Mouse (Mus musculus): ENCODE data around the gene Pmel. TPM values are rescaled to one million over a fixed set of nuclear protein-coding genes. Genes with fewer than 3 reads are reported as not detected.
A peak's percentile ranks its signal among the peaks of the same experiment; 100 is the strongest.
"Not testable (repeated sequence)": the region's sequence is repeated elsewhere in the genome, so short reads cannot be mapped to it uniquely, and the experiment has no call there.

Pmel gene
- total and polyA plus RNA-seq, 3 experiments, result 5.3 to 9.4 (median 7.1) TPM

GRCm38 (mm10) chr10:128725466-128725865 is 21.5 kb downstream of the Pmel start:
- TF ChIP-seq ZNF384 (IDR thresholded peaks at IDR 0.05; ENCODE audit: low read depth, low read length), result peak; percentile 64
- not testable (repeated sequence) for DNase-seq (ENCODE audit: extremely low read depth)

DNA sequence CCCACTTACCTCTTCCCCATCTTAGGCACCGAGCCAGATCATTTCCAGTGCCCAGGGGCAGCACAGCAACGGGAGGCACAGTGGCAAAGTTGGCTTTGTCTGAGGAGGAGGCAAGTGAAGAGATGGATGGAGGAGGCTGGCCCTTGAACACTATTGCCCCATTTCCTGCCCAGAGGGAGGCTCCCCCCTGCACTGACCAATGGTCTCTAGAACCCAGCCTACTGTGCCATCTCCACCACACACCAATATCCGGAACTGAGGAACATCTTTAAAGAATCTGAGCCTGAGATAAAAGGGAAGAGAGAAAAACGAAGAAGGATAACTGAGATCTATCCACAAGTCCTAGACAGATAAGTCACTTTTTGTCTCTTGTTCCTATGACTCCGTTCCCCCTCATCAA is 24.1 kb downstream of the Pmel start:
- Histone ChIP-seq H3K4me2 (ENCODE audit: insufficient read depth, low read depth, poor library complexity, severe bottlenecking) (no peak overlapping the region), H3K9me3 (replicated peaks; ENCODE audit: low read length) (peaks cover 4% of the 10 kb centered on the region), H3K4me1 (ENCODE audit: control insufficient read depth in 1 of 2, insufficient read depth in 2 of 2) (peaks cover 2 to 10% of the 10 kb centered on the region in 2 experiments; a peak in 3 of 4 replicates), H3K36me3 (replicated peaks in 1 of 2; ENCODE audit: control insufficient read depth in 1 of 2, insufficient read depth in 1 of 2, low read length in 1 of 2) (peaks cover 8 to 46% of the 10 kb centered on the region in 2 experiments), H3K4me3 (replicated peaks in 1 of 3; ENCODE audit: low read depth in 2 of 3, low read length in 2 of 3, poor library complexity in 1 of 3) (no peak overlapping the region), H3K9ac (ENCODE audit: insufficient read depth, low read depth) (no peak overlapping the region), H3K27me3 (replicated peaks) (no peaks in the 10 kb centered on the region), H3K79me2 (replicated peaks; ENCODE audit: control insufficient read depth, extremely low read depth, insufficient read depth, poor library complexity, severe bottlenecking) (no peaks in the 10 kb centered on the region), H3K27ac (ENCODE audit: insufficient read depth, low read depth) (no peak overlapping the region)
- no peak for TF ChIP-seq MAX (IDR thresholded peaks at IDR 0.05; ENCODE audit: low read length)
- TF ChIP-seq GABPA (IDR thresholded peaks at IDR 0.05; ENCODE audit: insufficient replicate concordance, low read depth, low read length), result no peak
- TF ChIP-seq E2F4 (IDR thresholded peaks at IDR 0.05; ENCODE audit: insufficient replicate concordance, low read depth, low read length), result no peak
- no peak for TF ChIP-seq ZC3H11A (IDR thresholded peaks at IDR 0.05; ENCODE audit: low read depth, low read length)
- TF ChIP-seq ZKSCAN1 (IDR thresholded peaks at IDR 0.05; ENCODE audit: borderline replicate concordance, low read depth, low read length), result no peak
- no peak for TF ChIP-seq ETS1 (conservative IDR thresholded peaks at IDR 0.05; ENCODE audit: low read depth, low read length)
- in situ Hi-C loops (cut with MboI; ENCODE audit: low pct_ligation_motif_present, low pct_unique_long_range_greater_than_20kb, low sequenced_read_pairs), result no loop called here
- dilution Hi-C loops (cut with MboI; ENCODE audit: extremely low pct_ligation_motif_present, extremely low pct_unique_long_range_greater_than_20kb, low sequenced_read_pairs), result no loop called here
- DNase-seq (ENCODE audit: extremely low read depth), result no peak

More at GRCm38 (mm10) chr10:128725466-128725865, 21.5 kb downstream of the Pmel start:
- dilution Hi-C loops (cut with MboI; ENCODE audit: extremely low pct_ligation_motif_present, extremely low pct_unique_long_range_greater_than_20kb, low sequenced_read_pairs); H3K4me3 ChIP-seq (replicated peaks in 1 of 3; ENCODE audit: low read depth in 2 of 3, low read length in 2 of 3, poor library complexity in 1 of 3); H3K9ac ChIP-seq (ENCODE audit: insufficient read depth, low read depth); in situ Hi-C loops (cut with MboI; ENCODE audit: low pct_ligation_motif_present, low pct_unique_long_range_greater_than_20kb, low sequenced_read_pairs); H3K4me1 ChIP-seq (ENCODE audit: control insufficient read depth in 1 of 2, insufficient read depth in 2 of 2); H3K27ac ChIP-seq (ENCODE audit: insufficient read depth, low read depth); H3K79me2 ChIP-seq (replicated peaks; ENCODE audit: control insufficient read depth, extremely low read depth, insufficient read depth, poor library complexity, severe bottlenecking); H3K27me3 ChIP-seq (replicated peaks); H3K9me3 ChIP-seq (replicated peaks; ENCODE audit: low read length): not testable (repeated sequence)
- Histone ChIP-seq H3K4me2 (ENCODE audit: insufficient read depth, low read depth, poor library complexity, severe bottlenecking) (peak overlapping the region; percentile 9; the same call in 1 of the 2 replicates), H3K36me3 (replicated peaks in 1 of 2; ENCODE audit: control insufficient read depth in 1 of 2, insufficient read depth in 1 of 2, low read length in 1 of 2) (peaks cover 8 to 42% of the 10 kb centered on the region in 2 experiments)

DNA sequence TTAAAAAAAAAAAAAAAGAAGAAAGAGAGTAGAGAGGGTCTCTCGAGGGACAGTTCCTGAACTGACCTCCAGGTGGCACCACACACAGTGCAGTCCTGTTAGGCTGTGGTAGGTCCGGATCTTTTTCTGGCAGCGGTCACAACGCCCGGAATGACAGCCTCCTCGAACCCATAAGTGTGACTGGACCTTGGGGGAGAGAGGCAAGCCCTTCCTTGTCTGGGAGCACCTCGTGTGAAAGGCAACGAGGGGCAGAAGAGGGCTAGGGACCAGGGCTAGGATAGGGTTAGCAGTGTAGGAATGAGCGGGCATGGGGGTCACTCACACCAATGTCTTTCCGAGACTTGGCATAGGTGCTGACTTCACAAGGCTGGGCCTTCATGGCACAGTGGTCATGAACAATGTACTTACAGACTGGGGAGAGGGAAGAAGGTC is 27.0 kb downstream of the Pmel start:
- Histone ChIP-seq H3K4me3 (replicated peaks in 1 of 3; ENCODE audit: low read depth in 2 of 3, low read length in 2 of 3, poor library complexity in 1 of 3) (no peak overlapping the region), H3K27ac (ENCODE audit: insufficient read depth, low read depth) (no peak overlapping the region), H3K36me3 (replicated peaks in 1 of 2; ENCODE audit: control insufficient read depth in 1 of 2, insufficient read depth in 1 of 2, low read length in 1 of 2) (peaks cover 20 to 61% of the 10 kb centered on the region in 2 experiments), H3K4me2 (ENCODE audit: insufficient read depth, low read depth, poor library complexity, severe bottlenecking) (no peak overlapping the region), H3K9me3 (replicated peaks; ENCODE audit: low read length) (peaks cover 11% of the 10 kb centered on the region), H3K79me2 (replicated peaks; ENCODE audit: control insufficient read depth, extremely low read depth, insufficient read depth, poor library complexity, severe bottlenecking) (no peaks in the 10 kb centered on the region), H3K27me3 (replicated peaks) (no peaks in the 10 kb centered on the region), H3K4me1 (ENCODE audit: control insufficient read depth in 1 of 2, insufficient read depth in 2 of 2) (peaks cover 2 to 5% of the 10 kb centered on the region in 2 experiments; a peak in 3 of 4 replicates), H3K9ac (ENCODE audit: insufficient read depth, low read depth) (no peak overlapping the region)
- dilution Hi-C loops (cut with MboI; ENCODE audit: extremely low pct_ligation_motif_present, extremely low pct_unique_long_range_greater_than_20kb, low sequenced_read_pairs) (no loop called here), in situ Hi-C loops (cut with MboI; ENCODE audit: low pct_ligation_motif_present, low pct_unique_long_range_greater_than_20kb, low sequenced_read_pairs) (loop anchor here (5.0 kb wide), 1 partner anchor 161 kb away; the partner anchor contains the start of gene Gdf11)
- TF ChIP-seq JUND (conservative IDR thresholded peaks at IDR 0.05; ENCODE audit: low read depth, low read length) (no peak), TBP (conservative IDR thresholded peaks at IDR 0.05; ENCODE audit: low read depth, low read length) (no peak), SMC3 (IDR thresholded peaks at IDR 0.05; ENCODE audit: low read depth, low read length) (peak; percentile 84), RAD21 (IDR thresholded peaks at IDR 0.05; ENCODE audit: low read depth, low read length) (peak; percentile 71), MXI1 (IDR thresholded peaks at IDR 0.05; ENCODE audit: low read depth, low read length) (no peak), CTCF (conservative IDR thresholded peaks at IDR 0.05 in 1 of 2, IDR thresholded peaks at IDR 0.05 in 1 of 2; ENCODE audit: low read depth in 2 of 2, low read length in 2 of 2) (peak; percentile 77 to 81), HCFC1 (IDR thresholded peaks at IDR 0.05; ENCODE audit: low read depth, low read length) (no peak), MYC (IDR thresholded peaks at IDR 0.05; ENCODE audit: low read depth, low read length) (0 out of 2 replicates have a peak, but pooled peaks have one; percentile 23), ZC3H11A (IDR thresholded peaks at IDR 0.05; ENCODE audit: low read depth, low read length) (peak; percentile 41; the same call in 1 of the 2 replicates), NELFE (IDR thresholded peaks at IDR 0.05; ENCODE audit: low read depth, low read length) (no peak), MEF2A (IDR thresholded peaks at IDR 0.05; ENCODE audit: borderline replicate concordance, low read depth, low read length) (0 out of 2 replicates have a peak, but pooled peaks have one; percentile 18), ZNF384 (IDR thresholded peaks at IDR 0.05; ENCODE audit: low read depth, low read length) (peak; percentile 78), MAFK (IDR thresholded peaks at IDR 0.05; ENCODE audit: insufficient replicate concordance, low read length) (no peak)
- DNase-seq (ENCODE audit: extremely low read depth), result peak; percentile 64
